Mouse (Mus musculus): ENCODE data around the gene Zdhhc9.

The Zdhhc9 gene

GRCm38 (mm10) chrX:48124132-48125071, 84.3 kb downstream of the Zdhhc9 start:
- DNase-seq = peak; percentile 74
